Mouse (Mus musculus): ENCODE results near the gene Ndufc2.
"Not testable (repeated sequence)": the region's sequence is repeated elsewhere in the genome, so short reads cannot be mapped to it uniquely, and the experiment has no call there.

- TF ChIP-seq CTCF (IDR thresholded peaks at IDR 0.05; ENCODE audit: control insufficient read depth, insufficient read depth, insufficient replicate concordance, low read depth, low read length); POLR2A (IDR thresholded peaks at IDR 0.05; ENCODE audit: control insufficient read depth, low read depth, low read length): not testable (repeated sequence)
Measured at GRCm38 (mm10) chr7:97451023-97451422, 51.2 kb downstream of the Ndufc2 start, which contains the start of gene Kctd14.

Data from testis, adult 2 months (tissue).